Mouse (Mus musculus) heart, embryonic 15.5 days (tissue): ENCODE measurements around the gene Adam12. TPM values are rescaled to one million over a fixed set of nuclear protein-coding genes. Genes with fewer than 3 reads are reported as not detected.

Experiments used
- ATAC-seq: fragments of 200-750 bp; cut with Nextera tagmentation; replicated peaks from 2 replicates; pipeline ENCODE4 v1.8.0; 2017; ENCODE audit warnings: low read depth, moderate TSS enrichment; ENCODE audit not compliant: insufficient number of reproducible peaks, insufficient read depth, low FRiP score
- H3K27ac ChIP-seq: fragments of 300-500 bp; sonication (generic); 2 replicates; pipeline ENCODE4 v1.5.1; 2015; ENCODE audit warnings: mild to moderate bottlenecking, inconsistent platforms
- H3K27me3 ChIP-seq: fragments of 300-500 bp; sonication (generic); 2 replicates; pipeline ENCODE4 v1.6.1; 2015; ENCODE audit warnings: inconsistent platforms
- H3K36me3 ChIP-seq: fragments of 300-500 bp; sonication (generic); 2 replicates; pipeline ENCODE4 v1.6.1; 2015; ENCODE audit warnings: mild to moderate bottlenecking, inconsistent platforms
- H3K4me1 ChIP-seq: fragments of 300-500 bp; sonication (generic); replicated peaks from 2 replicates; pipeline ENCODE4 v1.6.1; 2015; ENCODE audit warnings: inconsistent platforms
- H3K4me2 ChIP-seq: fragments of 300-500 bp; sonication (generic); 2 replicates; pipeline ENCODE4 v1.6.1; 2015; ENCODE audit warnings: inconsistent platforms, mild to moderate bottlenecking, moderate library complexity
- H3K4me3 ChIP-seq: fragments of 300-500 bp; sonication (generic); 2 replicates; pipeline ENCODE4 v1.5.1; 2015; ENCODE audit warnings: mild to moderate bottlenecking, inconsistent platforms
- H3K9ac ChIP-seq: fragments of 300-500 bp; sonication (generic); 2 replicates; pipeline ENCODE4 v1.6.1; 2015; ENCODE audit warnings: mild to moderate bottlenecking, inconsistent platforms
- H3K9me3 ChIP-seq: fragments of 300-500 bp; sonication (generic); replicated peaks from 2 replicates; pipeline ENCODE4 v1.6.1; 2016; ENCODE audit warnings: inconsistent platforms
- WGBS: fragments of 180-500 bp; shearing (Covaris S2); methylation state at CpG from one replicate; pipeline ENCODE4 v1.1.7; 2015; ENCODE audit warnings: mixed read lengths; 5-methylcytosine and 5-hydroxymethylcytosine counted together
- polyA plus RNA-seq: library from polyadenylated mRNA; unstranded; fragments of >200 nt; fragmentation: Nextera tagmentation; extraction: Ambion mirVana; gene quantifications from 2 replicates; pipeline ENCODE4 v1.2.1, GENCODE M21; 2015

Gene Adam12
- polyA plus RNA-seq, 1 experiment from 2014 or later = 2.1 TPM

- Histone ChIP-seq H3K27ac (no peak overlapping the region), H3K36me3 (no peaks in the 10 kb centered on the region), H3K9me3 (no peaks in the 10 kb centered on the region), H3K9ac (no peak overlapping the region), H3K4me1 (peaks cover 13% of the 10 kb centered on the region), H3K4me3 (peak overlapping the region; percentile 65), H3K4me2 (peak overlapping the region; percentile 95), H3K27me3 (peaks cover 24% of the 10 kb centered on the region)
- ATAC-seq = no peak
- 27% methylated on average over 16 of the region's 16 CpGs for WGBS
Observed at GRCm38 (mm10) chr7:134223444-134224161, 8.3 kb downstream of the Adam12 start.

- Histone ChIP-seq H3K4me1 (no peaks in the 10 kb centered on the region; the same call in 1 of the 2 replicates), H3K9me3 (no peaks in the 10 kb centered on the region), H3K27me3 (no peaks in the 10 kb centered on the region), H3K27ac (no peak overlapping the region), H3K36me3 (no peaks in the 10 kb centered on the region), H3K9ac (no peak overlapping the region), H3K4me3 (no peak overlapping the region), H3K4me2 (no peak overlapping the region)
- WGBS = 57% methylated on average over 10 of the region's 10 CpGs
- ATAC-seq = no peak
Observed at GRCm38 (mm10) chr7:134207956-134208355, 24.0 kb downstream of the Adam12 start.

GRCm38 (mm10) chr7:134193089-134193488, 38.9 kb downstream of the Adam12 start:
- H3K9me3 ChIP-seq = no peaks in the 10 kb centered on the region
- WGBS = 69% methylated on average over 3 of the region's 3 CpGs
- no peaks in the 10 kb centered on the region for H3K36me3 ChIP-seq
- no peak overlapping the region for H3K9ac ChIP-seq
- no peaks in the 10 kb centered on the region for H3K27me3 ChIP-seq
- H3K4me1 ChIP-seq = peaks cover 7% of the 10 kb centered on the region; the same call in 1 of the 2 replicates
- H3K27ac ChIP-seq = no peak overlapping the region
- no peak; the same call in 1 of the 2 replicates for ATAC-seq
- H3K4me3 ChIP-seq = no peak overlapping the region
- H3K4me2 ChIP-seq = no peak overlapping the region

GRCm38 (mm10) chr7:134190101-134190500, 41.8 kb downstream of the Adam12 start:
- no peak overlapping the region for H3K4me3 ChIP-seq
- WGBS = 74% methylated on average over 6 of the region's 6 CpGs
- H3K4me1 ChIP-seq = peaks cover 7% of the 10 kb centered on the region; the same call in 1 of the 2 replicates
- no peak overlapping the region for H3K9ac ChIP-seq
- H3K4me2 ChIP-seq = no peak overlapping the region
- no peaks in the 10 kb centered on the region for H3K9me3 ChIP-seq
- no peak for ATAC-seq
- H3K36me3 ChIP-seq = no peaks in the 10 kb centered on the region
- H3K27me3 ChIP-seq = no peaks in the 10 kb centered on the region
- no peak overlapping the region for H3K27ac ChIP-seq

- 62% methylated on average over 6 of the region's 6 CpGs for WGBS
- no peak for ATAC-seq
- no peaks in the 10 kb centered on the region for H3K27me3 ChIP-seq
Observed at GRCm38 (mm10) chr7:134188565-134188964, 43.4 kb downstream of the Adam12 start.

GRCm38 (mm10) chr7:134187946-134188345, 44.0 kb downstream of the Adam12 start:
- Histone ChIP-seq H3K9me3 (no peaks in the 10 kb centered on the region), H3K36me3 (no peaks in the 10 kb centered on the region), H3K4me3 (no peak overlapping the region), H3K4me1 (peaks cover 7% of the 10 kb centered on the region; the same call in 1 of the 2 replicates), H3K9ac (no peak overlapping the region), H3K4me2 (no peak overlapping the region), H3K27me3 (no peaks in the 10 kb centered on the region), H3K27ac (no peak overlapping the region)
- ATAC-seq = no peak
- WGBS = 63% methylated on average over 1 of the region's 1 CpGs

More at GRCm38 (mm10) chr7:134188565-134188964, 43.4 kb downstream of the Adam12 start:
- no peak overlapping the region for H3K4me3 ChIP-seq
- no peak overlapping the region for H3K27ac ChIP-seq
- H3K4me1 ChIP-seq = peaks cover 7% of the 10 kb centered on the region; the same call in 1 of the 2 replicates
- no peaks in the 10 kb centered on the region for H3K9me3 ChIP-seq
- no peak overlapping the region for H3K9ac ChIP-seq
- no peak overlapping the region for H3K4me2 ChIP-seq
- no peaks in the 10 kb centered on the region for H3K36me3 ChIP-seq

- H3K4me2 ChIP-seq = no peak overlapping the region
- H3K36me3 ChIP-seq = no peaks in the 10 kb centered on the region
- 87% methylated on average over 10 of the region's 10 CpGs for WGBS
- no peak for ATAC-seq
- no peak overlapping the region for H3K4me3 ChIP-seq
- no peak overlapping the region for H3K9ac ChIP-seq
- H3K27ac ChIP-seq = no peak overlapping the region
- H3K9me3 ChIP-seq = no peaks in the 10 kb centered on the region
- H3K4me1 ChIP-seq = peaks cover 7% of the 10 kb centered on the region; the same call in 1 of the 2 replicates
- no peaks in the 10 kb centered on the region for H3K27me3 ChIP-seq
Observed at GRCm38 (mm10) chr7:134186497-134186896, 45.4 kb downstream of the Adam12 start.

- Histone ChIP-seq H3K9me3 (no peaks in the 10 kb centered on the region), H3K36me3 (no peaks in the 10 kb centered on the region), H3K9ac (no peak overlapping the region), H3K4me2 (no peak overlapping the region), H3K4me3 (no peak overlapping the region), H3K27ac (no peak overlapping the region), H3K4me1 (peaks cover 7% of the 10 kb centered on the region; the same call in 1 of the 2 replicates), H3K27me3 (no peaks in the 10 kb centered on the region)
- 77% methylated on average over 4 of the region's 4 CpGs for whole genome bisulfite sequencing
- ATAC-seq = no peak
Observed at GRCm38 (mm10) chr7:134185751-134186150, 46.2 kb downstream of the Adam12 start.

GRCm38 (mm10) chr7:134181717-134182116, 50.2 kb downstream of the Adam12 start:
- H3K4me2 ChIP-seq = no peak overlapping the region
- WGBS = 57% methylated on average over 1 of the region's 1 CpGs
- no peaks in the 10 kb centered on the region for H3K27me3 ChIP-seq
- no peaks in the 10 kb centered on the region for H3K36me3 ChIP-seq
- no peak for ATAC-seq
- H3K9me3 ChIP-seq = no peaks in the 10 kb centered on the region
- H3K4me3 ChIP-seq = no peak overlapping the region
- H3K27ac ChIP-seq = no peak overlapping the region
- H3K4me1 ChIP-seq = no peaks in the 10 kb centered on the region
- no peak overlapping the region for H3K9ac ChIP-seq

GRCm38 (mm10) chr7:134181056-134181455, 50.9 kb downstream of the Adam12 start:
- H3K9me3 ChIP-seq = no peaks in the 10 kb centered on the region
- H3K9ac ChIP-seq = no peak overlapping the region
- no peak overlapping the region for H3K4me3 ChIP-seq
- no peaks in the 10 kb centered on the region for H3K36me3 ChIP-seq
- no peak overlapping the region for H3K4me2 ChIP-seq
- no peak for ATAC-seq
- H3K27me3 ChIP-seq = no peaks in the 10 kb centered on the region
- no peak overlapping the region for H3K27ac ChIP-seq
- no peaks in the 10 kb centered on the region for H3K4me1 ChIP-seq
- 72% methylated on average over 1 of the region's 1 CpGs for WGBS

- Histone ChIP-seq H3K4me1 (no peaks in the 10 kb centered on the region), H3K9me3 (no peaks in the 10 kb centered on the region), H3K4me3 (no peak overlapping the region), H3K27me3 (no peaks in the 10 kb centered on the region), H3K9ac (no peak overlapping the region), H3K36me3 (no peaks in the 10 kb centered on the region), H3K27ac (no peak overlapping the region), H3K4me2 (no peak overlapping the region)
- WGBS = 67% methylated on average over 2 of the region's 2 CpGs
- no peak for ATAC-seq
Observed at GRCm38 (mm10) chr7:134177051-134177450, 54.9 kb downstream of the Adam12 start.

GRCm38 (mm10) chr7:134175201-134175600, 56.7 kb downstream of the Adam12 start:
- no peak overlapping the region for H3K27ac ChIP-seq
- H3K4me2 ChIP-seq = no peak overlapping the region
- H3K36me3 ChIP-seq = no peaks in the 10 kb centered on the region
- no peak overlapping the region for H3K4me3 ChIP-seq
- no peaks in the 10 kb centered on the region for H3K4me1 ChIP-seq
- H3K9ac ChIP-seq = no peak overlapping the region
- H3K27me3 ChIP-seq = no peaks in the 10 kb centered on the region
- H3K9me3 ChIP-seq = no peaks in the 10 kb centered on the region
- 70% methylated on average over 4 of the region's 4 CpGs for WGBS
- ATAC-seq = no peak
